Mouse (Mus musculus): Measurements from ENCODE around the gene Fam83f. TPM values are rescaled to one million over a fixed set of nuclear protein-coding genes. Genes with fewer than 3 reads are reported as not detected.
"Not testable (repeated sequence)": the region's sequence is repeated elsewhere in the genome, so short reads cannot be mapped to it uniquely, and the experiment has no call there.

The Fam83f gene
- polyA plus RNA-seq, 1 experiment = 0.01 TPM

DNA sequence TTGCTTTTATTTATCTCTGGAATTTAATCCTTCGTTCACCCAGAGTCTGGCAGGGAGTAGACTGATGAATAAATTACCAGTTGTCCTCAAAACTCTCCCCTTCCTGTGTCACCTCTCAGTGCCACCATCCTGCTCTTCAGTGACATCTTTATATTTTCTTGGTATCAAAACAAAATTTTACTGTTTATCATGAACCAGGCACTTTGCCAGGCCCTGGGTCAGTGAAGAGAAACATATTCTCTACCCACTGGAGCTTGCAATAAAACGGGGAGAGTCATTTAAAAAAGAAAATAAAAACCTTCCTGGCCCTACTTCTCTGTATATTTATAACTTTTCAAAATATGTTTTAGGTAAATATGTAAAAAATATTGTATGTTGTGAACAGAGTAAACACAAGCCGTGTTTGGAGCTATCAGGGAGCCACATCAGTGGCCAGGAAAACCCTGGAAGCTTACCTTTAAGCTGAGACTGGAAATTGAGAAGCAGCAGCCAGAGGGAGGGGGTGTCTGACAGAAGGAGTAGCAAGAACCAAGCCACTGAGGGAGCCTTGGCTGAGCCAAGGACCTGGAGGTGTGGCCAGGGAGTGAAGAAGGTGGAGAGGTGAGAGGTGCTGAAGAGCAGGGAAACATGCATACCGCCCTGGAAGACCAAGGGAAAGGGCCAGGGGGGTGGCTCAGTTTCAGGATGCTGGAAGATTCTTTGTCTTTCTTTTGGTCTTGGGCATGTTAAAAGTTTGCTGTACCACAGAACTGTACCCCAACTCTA is 60.8 kb downstream of the Fam83f start:
- Histone ChIP-seq H3ac (ENCODE audit: control insufficient read depth, insufficient read length, low read depth) (no peak overlapping the region), H3K79me3 (ENCODE audit: low read depth) (no peaks in the 10 kb centered on the region), H3K4me3 (ENCODE audit: insufficient read depth, poor library complexity, severe bottlenecking) (no peak overlapping the region), H3K79me2 (ENCODE audit: control insufficient read depth, insufficient read depth) (no peaks in the 10 kb centered on the region), H3K27me3 (ENCODE audit: control insufficient read depth, insufficient read depth, insufficient read length) (no peaks in the 10 kb centered on the region), H3K36me3 (ENCODE audit: control insufficient read depth, insufficient read depth) (no peaks in the 10 kb centered on the region)
- TF ChIP-seq MAX (IDR thresholded peaks at IDR 0.05) (no peak), CTCF (IDR thresholded peaks at IDR 0.05; ENCODE audit: control insufficient read depth, insufficient read depth, insufficient read length) (no peak), USF1 (IDR thresholded peaks at IDR 0.05; ENCODE audit: low read depth) (no peak), MYOG (IDR thresholded peaks at IDR 0.05; ENCODE audit: control insufficient read depth, extremely low read depth, insufficient read length) (no peak), CEBPB (IDR thresholded peaks at IDR 0.05; ENCODE audit: low read depth) (no peak), MYOD1 (IDR thresholded peaks at IDR 0.05; ENCODE audit: control insufficient read depth, insufficient read length, low read depth) (no peak), FOSL1 (IDR thresholded peaks at IDR 0.05; ENCODE audit: insufficient read depth, low read length, poor library complexity, severe bottlenecking) (no peak)

DNA sequence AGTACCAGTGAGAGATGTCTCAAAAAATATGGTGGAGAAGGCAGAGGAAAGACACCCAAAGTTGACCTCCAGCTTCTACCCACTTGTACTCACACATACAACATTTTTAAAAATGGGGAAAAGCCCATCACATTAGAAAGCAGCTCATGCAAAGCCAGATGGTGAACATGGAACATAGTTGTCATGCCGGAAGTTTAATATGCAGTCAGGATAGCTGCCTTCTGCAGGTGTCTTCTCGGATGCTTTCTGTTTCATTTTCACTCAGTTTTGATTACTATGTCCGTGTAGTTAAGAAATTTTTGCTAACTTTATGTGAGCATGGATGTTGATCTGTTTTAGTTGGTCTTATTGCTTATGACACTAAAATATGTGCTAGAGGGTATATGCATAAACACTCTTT is 63.7 kb downstream of the Fam83f start:
- no peaks in the 10 kb centered on the region for H3K36me3 ChIP-seq (ENCODE audit: control insufficient read depth, insufficient read depth)
- no peaks in the 10 kb centered on the region for H3K79me3 ChIP-seq (ENCODE audit: low read depth)
- no peaks in the 10 kb centered on the region for H3K27me3 ChIP-seq (ENCODE audit: control insufficient read depth, insufficient read depth, insufficient read length)
- no peak for TF ChIP-seq CEBPB (IDR thresholded peaks at IDR 0.05; ENCODE audit: low read depth)
- no peak for TF ChIP-seq MAX (IDR thresholded peaks at IDR 0.05)
- TF ChIP-seq FOSL1 (IDR thresholded peaks at IDR 0.05; ENCODE audit: insufficient read depth, low read length, poor library complexity, severe bottlenecking) = no peak
- no peak for TF ChIP-seq MYOG (IDR thresholded peaks at IDR 0.05; ENCODE audit: control insufficient read depth, extremely low read depth, insufficient read length)
- no peak for TF ChIP-seq MYOD1 (IDR thresholded peaks at IDR 0.05; ENCODE audit: control insufficient read depth, insufficient read length, low read depth)
- no peak for TF ChIP-seq CTCF (IDR thresholded peaks at IDR 0.05; ENCODE audit: control insufficient read depth, insufficient read depth, insufficient read length)
- TF ChIP-seq USF1 (IDR thresholded peaks at IDR 0.05; ENCODE audit: low read depth) = no peak
- H3K79me2 ChIP-seq (ENCODE audit: control insufficient read depth, insufficient read depth) = no peaks in the 10 kb centered on the region
- H3ac ChIP-seq (ENCODE audit: control insufficient read depth, insufficient read length, low read depth) = no peak overlapping the region
- H3K4me3 ChIP-seq (ENCODE audit: insufficient read depth, poor library complexity, severe bottlenecking) = no peak overlapping the region

DNA sequence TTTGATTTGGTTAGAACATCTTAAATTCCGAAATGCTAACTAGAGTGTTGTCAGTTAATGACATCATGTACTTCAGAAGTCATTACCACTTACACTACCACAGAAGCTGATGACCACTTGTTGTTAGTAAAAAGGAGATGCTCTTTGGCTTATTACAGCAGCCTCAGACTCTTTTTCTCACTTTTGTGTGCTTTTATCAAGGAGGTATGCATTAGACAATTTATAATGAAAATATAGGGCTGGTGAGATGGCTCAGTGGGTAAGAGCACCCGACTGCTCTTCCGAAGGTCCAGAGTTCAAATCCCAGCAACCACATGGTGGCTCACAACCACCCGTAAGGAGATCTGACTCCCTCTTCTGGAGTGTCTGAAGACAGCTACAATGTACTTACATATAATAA is 64.1 kb downstream of the Fam83f start:
- not testable (repeated sequence) for H3K79me3 ChIP-seq (ENCODE audit: low read depth); H3K27me3 ChIP-seq (ENCODE audit: control insufficient read depth, insufficient read depth, insufficient read length); H3K4me3 ChIP-seq (ENCODE audit: insufficient read depth, poor library complexity, severe bottlenecking); H3K79me2 ChIP-seq (ENCODE audit: control insufficient read depth, insufficient read depth); H3ac ChIP-seq (ENCODE audit: control insufficient read depth, insufficient read length, low read depth); H3K36me3 ChIP-seq (ENCODE audit: control insufficient read depth, insufficient read depth)

DNA sequence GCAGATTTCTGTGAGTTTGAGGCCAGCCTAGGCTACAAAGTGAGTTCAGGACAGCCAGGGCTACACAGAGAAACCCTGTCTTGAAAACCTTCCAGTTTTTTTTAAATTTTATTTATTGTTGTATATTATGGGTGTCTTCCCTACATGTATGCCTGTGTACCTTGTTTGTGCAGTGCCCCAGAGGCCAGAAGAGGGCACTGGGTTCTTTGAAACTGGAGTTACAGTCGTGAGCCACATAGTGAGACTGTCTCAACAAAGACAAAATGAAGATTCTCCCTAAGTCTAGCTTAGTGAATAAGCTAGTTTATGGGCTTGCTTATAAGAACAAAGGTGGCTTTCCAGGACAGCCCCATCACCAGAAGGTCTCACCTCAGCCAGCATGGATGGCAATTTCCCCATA is 64.9 kb downstream of the Fam83f start:
- H3K4me3 ChIP-seq (ENCODE audit: insufficient read depth, poor library complexity, severe bottlenecking) = no peak overlapping the region
- no peaks in the 10 kb centered on the region for H3K27me3 ChIP-seq (ENCODE audit: control insufficient read depth, insufficient read depth, insufficient read length)
- H3K79me2 ChIP-seq (ENCODE audit: control insufficient read depth, insufficient read depth) = no peaks in the 10 kb centered on the region
- no peaks in the 10 kb centered on the region for H3K79me3 ChIP-seq (ENCODE audit: low read depth)
- no peaks in the 10 kb centered on the region for H3K36me3 ChIP-seq (ENCODE audit: control insufficient read depth, insufficient read depth)
- H3ac ChIP-seq (ENCODE audit: control insufficient read depth, insufficient read length, low read depth) = no peak overlapping the region
- TF ChIP-seq MYOG (IDR thresholded peaks at IDR 0.05; ENCODE audit: control insufficient read depth, extremely low read depth, insufficient read length) = no peak

DNA sequence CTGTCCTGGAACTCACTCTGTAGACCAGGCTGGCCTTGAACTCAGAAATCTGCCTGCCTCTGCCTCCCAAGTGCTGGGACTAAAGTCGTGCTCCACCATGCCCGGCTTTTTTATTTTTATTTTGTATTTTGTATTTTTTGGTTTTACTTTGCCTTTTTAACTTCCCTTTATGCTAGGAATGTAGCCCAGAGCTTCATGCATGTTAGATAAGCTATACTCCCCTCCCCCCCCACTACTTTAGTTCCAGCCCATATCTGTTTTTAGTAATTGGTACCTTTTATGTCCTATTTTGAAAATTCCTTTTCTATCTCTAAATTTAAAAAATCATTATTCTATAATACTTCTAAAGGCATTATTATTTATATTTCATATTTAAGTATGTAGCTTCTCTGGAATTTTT is 66.6 kb downstream of the Fam83f start:
- Histone ChIP-seq H3K4me3 (ENCODE audit: insufficient read depth, poor library complexity, severe bottlenecking) (no peak overlapping the region), H3K79me2 (ENCODE audit: control insufficient read depth, insufficient read depth) (no peaks in the 10 kb centered on the region), H3K79me3 (ENCODE audit: low read depth) (no peaks in the 10 kb centered on the region), H3ac (ENCODE audit: control insufficient read depth, insufficient read length, low read depth) (no peak overlapping the region), H3K36me3 (ENCODE audit: control insufficient read depth, insufficient read depth) (no peaks in the 10 kb centered on the region), H3K27me3 (ENCODE audit: control insufficient read depth, insufficient read depth, insufficient read length) (no peaks in the 10 kb centered on the region)
- no peak for TF ChIP-seq FOSL1 (IDR thresholded peaks at IDR 0.05; ENCODE audit: insufficient read depth, low read length, poor library complexity, severe bottlenecking)
- no peak for TF ChIP-seq MYOD1 (IDR thresholded peaks at IDR 0.05; ENCODE audit: control insufficient read depth, insufficient read length, low read depth)

DNA sequence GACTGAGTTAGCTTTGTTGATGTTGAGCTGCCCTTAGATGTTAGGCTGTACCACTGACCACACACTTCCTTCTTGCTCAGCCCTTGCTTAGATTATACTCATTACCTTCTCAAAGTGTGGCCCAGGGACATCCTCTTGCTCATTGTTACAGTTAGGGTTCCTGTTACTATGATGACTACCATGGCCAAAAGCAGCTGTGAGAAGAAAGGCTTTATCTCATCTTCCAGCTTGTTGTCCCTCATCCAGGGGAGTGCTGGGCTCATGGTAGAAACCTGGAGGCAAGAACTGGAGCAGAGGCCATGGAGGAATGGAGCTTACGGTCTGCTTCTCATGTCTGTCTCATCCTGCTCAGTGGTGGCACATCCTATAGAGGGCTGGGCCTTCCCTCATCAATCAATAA is 68.3 kb downstream of the Fam83f start:
- H3K79me2 ChIP-seq (ENCODE audit: control insufficient read depth, insufficient read depth) = no peaks in the 10 kb centered on the region
- no peaks in the 10 kb centered on the region for H3K79me3 ChIP-seq (ENCODE audit: low read depth)
- no peaks in the 10 kb centered on the region for H3K36me3 ChIP-seq (ENCODE audit: control insufficient read depth, insufficient read depth)
- no peaks in the 10 kb centered on the region for H3K27me3 ChIP-seq (ENCODE audit: control insufficient read depth, insufficient read depth, insufficient read length)
- TF ChIP-seq CTCF (IDR thresholded peaks at IDR 0.05; ENCODE audit: control insufficient read depth, insufficient read depth, insufficient read length) (no peak), FOSL1 (IDR thresholded peaks at IDR 0.05; ENCODE audit: insufficient read depth, low read length, poor library complexity, severe bottlenecking) (no peak), MYOD1 (IDR thresholded peaks at IDR 0.05; ENCODE audit: control insufficient read depth, insufficient read length, low read depth) (no peak), MAX (IDR thresholded peaks at IDR 0.05) (no peak), USF1 (IDR thresholded peaks at IDR 0.05; ENCODE audit: low read depth) (no peak), CEBPB (IDR thresholded peaks at IDR 0.05; ENCODE audit: low read depth) (no peak), MYOG (IDR thresholded peaks at IDR 0.05; ENCODE audit: control insufficient read depth, extremely low read depth, insufficient read length) (no peak)
- H3ac ChIP-seq (ENCODE audit: control insufficient read depth, insufficient read length, low read depth) = no peak overlapping the region
- H3K4me3 ChIP-seq (ENCODE audit: insufficient read depth, poor library complexity, severe bottlenecking) = no peak overlapping the region
